Mouse (Mus musculus): ENCODE measurements at regions not wholly inside any gene's neighbourhood (a gene's known extent, or its start where the extent isn't known, plus 50 kb on each side); places are given as distances from the start of the nearest gene placed in this dataset.
A peak's percentile ranks its signal among the peaks of the same experiment; 100 is the strongest.
"Not testable (repeated sequence)": the region's sequence is repeated elsewhere in the genome, so short reads cannot be mapped to it uniquely, and the experiment has no call there.

- no peak for DNase-seq (ENCODE audit: low read depth, low spot score)
Observed at GRCm38 (mm10) chr14:54000527-54000926, 253.4 kb downstream of the Dad1 start.

GRCm38 (mm10) chr14:53993427-53993826 is 260.5 kb downstream of the Dad1 start:
- DNase-seq (ENCODE audit: low read depth, low spot score), result no peak

- DNase-seq (ENCODE audit: low read depth, low spot score), result no peak
Observed at GRCm38 (mm10) chr14:53992712-53993286, 261.1 kb downstream of the Dad1 start.

- DNase-seq (ENCODE audit: low read depth, low spot score), result no peak
Observed at GRCm38 (mm10) chr14:53991390-53991789, 262.5 kb downstream of the Dad1 start.

- no peak for DNase-seq (ENCODE audit: low read depth, low spot score)
Observed at GRCm38 (mm10) chr14:53980771-53981170, 273.1 kb downstream of the Dad1 start.

- not testable (repeated sequence) for DNase-seq (ENCODE audit: low read depth, low spot score)
Observed at GRCm38 (mm10) chr14:53961426-53961825, 292.5 kb downstream of the Dad1 start.

GRCm38 (mm10) chr14:53960779-53961178 is 293.1 kb downstream of the Dad1 start:
- DNase-seq (ENCODE audit: low read depth, low spot score), result no peak

- DNase-seq (ENCODE audit: low read depth, low spot score), result not testable (repeated sequence)
Observed at GRCm38 (mm10) chr14:53935791-53936231, 318.1 kb downstream of the Dad1 start.

GRCm38 (mm10) chr14:53935336-53935735 is 318.6 kb downstream of the Dad1 start:
- DNase-seq (ENCODE audit: low read depth, low spot score), result not testable (repeated sequence)

- DNase-seq (ENCODE audit: low read depth, low spot score), result no peak
Observed at GRCm38 (mm10) chr14:53910871-53911270, 343.0 kb downstream of the Dad1 start.

GRCm38 (mm10) chr14:53904578-53904977 is 349.3 kb downstream of the Dad1 start:
- no peak for DNase-seq (ENCODE audit: low read depth, low spot score)

GRCm38 (mm10) chr14:53901103-53901502 is 352.8 kb downstream of the Dad1 start:
- no peak for DNase-seq (ENCODE audit: low read depth, low spot score)

- DNase-seq (ENCODE audit: low read depth, low spot score), result no peak
Observed at GRCm38 (mm10) chr14:53881304-53881703, 372.6 kb downstream of the Dad1 start.

GRCm38 (mm10) chr14:53876581-53876980 is 377.3 kb downstream of the Dad1 start:
- no peak for DNase-seq (ENCODE audit: low read depth, low spot score)

- no peak for DNase-seq (ENCODE audit: low read depth, low spot score)
Observed at GRCm38 (mm10) chr14:53875736-53876135, 378.2 kb downstream of the Dad1 start.

- no peak for DNase-seq (ENCODE audit: low read depth, low spot score)
Observed at GRCm38 (mm10) chr14:53847049-53847448, 406.9 kb downstream of the Dad1 start.

- no peak for DNase-seq (ENCODE audit: low read depth, low spot score)
Observed at GRCm38 (mm10) chr14:53845646-53846045, 408.3 kb downstream of the Dad1 start.

- no peak for DNase-seq (ENCODE audit: low read depth, low spot score)
Observed at GRCm38 (mm10) chr14:53832553-53832952, 421.4 kb downstream of the Dad1 start.

- no peak for DNase-seq (ENCODE audit: low read depth, low spot score)
Observed at GRCm38 (mm10) chr14:53831651-53832050, 422.3 kb downstream of the Dad1 start.

GRCm38 (mm10) chr14:53830717-53831116 is 423.2 kb downstream of the Dad1 start:
- no peak for DNase-seq (ENCODE audit: low read depth, low spot score)

GRCm38 (mm10) chr14:53826782-53827181 is 427.1 kb downstream of the Dad1 start:
- no peak for DNase-seq (ENCODE audit: low read depth, low spot score)

- DNase-seq (ENCODE audit: low read depth, low spot score), result peak; percentile 28
Observed at GRCm38 (mm10) chr14:53806231-53806630, 447.7 kb downstream of the Dad1 start.

GRCm38 (mm10) chr14:53803698-53804620 is 449.9 kb downstream of the Dad1 start:
- peak; percentile 48 for DNase-seq (ENCODE audit: low read depth, low spot score)
